Mouse (Mus musculus): ENCODE data around the gene Tecpr2. TPM values are rescaled to one million over a fixed set of nuclear protein-coding genes. Genes with fewer than 3 reads are reported as not detected.

Tecpr2 gene
- polyA plus RNA-seq, 1 experiment from 2014 or later: 1.8 TPM

DNA sequence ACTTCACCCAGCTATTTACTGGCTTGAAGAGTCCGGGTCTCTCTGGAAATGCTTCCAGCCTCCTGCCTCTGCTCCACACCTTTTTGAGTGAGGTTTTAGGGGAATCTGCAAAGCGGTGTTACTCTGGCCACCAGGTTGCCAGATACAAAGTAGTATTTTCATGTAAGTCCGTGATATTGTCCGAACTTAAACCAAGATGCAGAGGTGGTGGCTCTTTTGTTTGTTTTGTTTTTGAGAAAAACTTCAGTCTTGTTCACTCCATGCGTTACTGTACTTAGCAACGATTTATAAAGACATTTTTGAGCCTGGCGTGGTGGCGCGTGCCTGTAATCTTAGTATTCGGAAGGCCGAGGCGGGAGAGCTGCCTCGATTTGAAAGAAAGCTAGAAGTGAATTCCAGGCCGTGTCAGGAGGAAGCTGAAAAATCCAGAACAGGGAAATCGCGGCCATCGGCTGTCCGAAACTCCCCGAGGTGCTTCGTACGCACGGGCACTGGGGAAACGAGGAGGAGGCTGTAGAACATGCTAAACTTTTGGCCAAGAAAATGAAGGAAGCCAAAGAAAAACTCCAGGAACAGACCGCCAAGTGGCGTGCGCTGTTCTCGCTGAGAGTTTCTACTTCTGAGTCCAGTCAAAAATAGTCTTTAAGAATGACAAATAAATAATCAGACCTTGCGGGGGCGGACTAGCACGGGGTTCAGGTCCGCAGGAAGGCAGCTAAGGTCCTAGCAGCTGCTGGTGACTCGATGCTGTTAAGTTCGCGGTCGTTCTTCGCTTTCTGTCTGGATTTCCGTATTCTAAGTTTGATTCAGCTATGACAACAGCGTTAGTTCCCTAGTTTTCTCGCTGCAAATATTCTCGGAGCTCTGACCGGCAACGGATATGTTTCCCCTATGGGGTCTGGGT, 44.6 kb upstream of the Tecpr2 start:
- Histone ChIP-seq H3K4me2 (ENCODE audit: low read length) (peak overlapping the region; percentile 72), H3K9me3 (replicated peaks; ENCODE audit: low read length) (no peaks in the 10 kb centered on the region), H3K4me3 (replicated peaks; ENCODE audit: low read depth, low read length) (peak overlapping the region; percentile 49), H3K27ac (peak overlapping the region; percentile 84), H3K4me1 (replicated peaks; ENCODE audit: insufficient read depth, low read length) (peaks cover 8% of the 10 kb centered on the region), H3K9ac (ENCODE audit: low read depth, low read length) (peak overlapping the region; percentile 50), H3K27me3 (ENCODE audit: insufficient read depth, low read length) (no peaks in the 10 kb centered on the region), H3K36me3 (ENCODE audit: insufficient read depth, low read length) (no peaks in the 10 kb centered on the region)
- ATAC-seq (replicated peaks; ENCODE audit: low FRiP score, low read depth) (peak; percentile 17), DNase-seq (ENCODE audit: low spot score) (peak; percentile 76)
- peak; percentile 20 for TF ChIP-seq CTCF (IDR thresholded peaks at IDR 0.05; ENCODE audit: low read depth)
- WGBS: under 1% methylated on average over 42 of the region's 42 CpGs

DNA sequence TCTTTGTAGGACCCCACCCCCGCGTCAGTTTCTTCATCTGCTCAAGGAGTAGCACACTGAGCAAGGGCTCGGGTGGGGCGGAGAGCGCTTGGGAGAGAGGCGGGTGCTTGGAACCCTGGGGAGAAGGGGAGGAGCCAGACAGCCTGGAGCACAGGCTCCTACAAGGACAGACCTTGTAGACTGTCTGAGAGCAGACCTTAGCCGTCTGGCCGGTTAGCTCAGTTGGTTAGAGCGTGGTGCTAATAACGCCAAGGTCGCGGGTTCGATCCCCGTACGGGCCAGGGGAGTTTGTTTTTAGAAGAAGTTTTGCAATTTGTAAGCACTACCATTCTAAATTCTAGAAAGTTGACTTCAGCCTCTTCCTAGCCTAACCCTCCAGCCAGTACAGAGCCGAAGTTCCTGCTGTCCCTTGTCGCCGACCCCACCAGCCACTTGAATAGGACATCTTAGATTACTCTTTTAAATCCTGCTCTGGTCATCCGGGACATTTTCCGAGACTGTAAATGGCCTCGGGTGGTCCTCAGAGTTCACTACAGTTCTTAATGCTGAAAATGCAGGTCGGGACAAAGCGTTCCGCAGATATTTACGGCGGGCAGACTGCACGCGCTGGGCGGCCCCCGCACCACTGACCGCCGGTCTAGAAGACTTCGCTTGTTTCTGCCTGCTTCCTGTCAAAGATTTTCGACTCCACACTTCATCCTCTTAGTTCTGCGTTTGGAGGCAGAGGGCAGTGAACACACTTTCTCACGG, 43.8 kb upstream of the Tecpr2 start:
- ATAC-seq (replicated peaks; ENCODE audit: low FRiP score, low read depth) (peak; percentile 90), DNase-seq (ENCODE audit: low spot score) (peak; percentile 97)
- H3K4me3 ChIP-seq (replicated peaks; ENCODE audit: low read depth, low read length): peak overlapping the region; percentile 49
- under 1% methylated on average over 36 of the region's 36 CpGs for WGBS
- H3K4me1 ChIP-seq (replicated peaks; ENCODE audit: insufficient read depth, low read length): peaks cover 8% of the 10 kb centered on the region
- H3K36me3 ChIP-seq (ENCODE audit: insufficient read depth, low read length): no peaks in the 10 kb centered on the region
- peak overlapping the region; percentile 60 for H3K9ac ChIP-seq (ENCODE audit: low read depth, low read length)
- H3K27me3 ChIP-seq (ENCODE audit: insufficient read depth, low read length): no peaks in the 10 kb centered on the region
- peak overlapping the region; percentile 84 for H3K27ac ChIP-seq
- H3K4me2 ChIP-seq (ENCODE audit: low read length): peak overlapping the region; percentile 72
- no peaks in the 10 kb centered on the region for H3K9me3 ChIP-seq (replicated peaks; ENCODE audit: low read length)
- no peak for TF ChIP-seq CTCF (IDR thresholded peaks at IDR 0.05; ENCODE audit: low read depth)

DNA sequence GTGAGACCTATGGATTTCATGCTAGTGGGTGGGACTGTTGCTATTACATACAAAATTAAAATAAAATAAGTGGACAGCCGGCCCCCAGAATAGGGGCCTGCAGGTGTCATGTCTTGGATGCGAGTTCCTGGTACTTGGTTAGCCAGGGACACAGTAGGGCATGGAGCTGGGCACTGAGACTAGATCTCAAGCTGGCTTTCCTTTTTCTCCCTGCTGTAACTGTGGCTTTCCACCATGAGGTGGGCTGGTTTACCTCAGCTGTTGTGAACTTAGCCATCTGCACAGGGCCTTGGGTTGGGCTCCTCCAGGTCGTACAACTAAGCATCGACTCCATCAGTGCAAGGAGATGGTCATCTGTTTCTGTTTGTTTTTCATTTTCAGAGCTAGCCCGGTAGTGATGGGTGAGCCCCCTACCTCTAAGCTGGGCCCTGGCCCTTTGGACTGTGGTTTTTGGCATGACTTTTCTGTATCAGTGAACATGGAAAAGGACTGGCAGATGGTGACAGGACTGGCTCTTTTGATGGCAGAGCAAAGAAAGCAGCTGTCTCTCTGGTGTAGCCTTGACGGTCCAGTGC, 42.8 kb upstream of the Tecpr2 start:
- ATAC-seq (replicated peaks; ENCODE audit: low FRiP score, low read depth): no peak
- Histone ChIP-seq H3K4me2 (ENCODE audit: low read length) (peak overlapping the region; percentile 72), H3K9me3 (replicated peaks; ENCODE audit: low read length) (no peaks in the 10 kb centered on the region), H3K27ac (peak overlapping the region; percentile 84; the same call in 1 of the 2 replicates), H3K9ac (ENCODE audit: low read depth, low read length) (peak overlapping the region; percentile 60; the same call in 1 of the 2 replicates), H3K4me1 (replicated peaks; ENCODE audit: insufficient read depth, low read length) (peaks cover 16% of the 10 kb centered on the region), H3K27me3 (ENCODE audit: insufficient read depth, low read length) (no peaks in the 10 kb centered on the region), H3K36me3 (ENCODE audit: insufficient read depth, low read length) (no peaks in the 10 kb centered on the region), H3K4me3 (replicated peaks; ENCODE audit: low read depth, low read length) (peak overlapping the region; percentile 49)
- TF ChIP-seq CTCF (IDR thresholded peaks at IDR 0.05; ENCODE audit: low read depth): no peak
- no peak for DNase-seq (ENCODE audit: low spot score)
- WGBS: 65% methylated on average over 6 of the region's 6 CpGs

DNA sequence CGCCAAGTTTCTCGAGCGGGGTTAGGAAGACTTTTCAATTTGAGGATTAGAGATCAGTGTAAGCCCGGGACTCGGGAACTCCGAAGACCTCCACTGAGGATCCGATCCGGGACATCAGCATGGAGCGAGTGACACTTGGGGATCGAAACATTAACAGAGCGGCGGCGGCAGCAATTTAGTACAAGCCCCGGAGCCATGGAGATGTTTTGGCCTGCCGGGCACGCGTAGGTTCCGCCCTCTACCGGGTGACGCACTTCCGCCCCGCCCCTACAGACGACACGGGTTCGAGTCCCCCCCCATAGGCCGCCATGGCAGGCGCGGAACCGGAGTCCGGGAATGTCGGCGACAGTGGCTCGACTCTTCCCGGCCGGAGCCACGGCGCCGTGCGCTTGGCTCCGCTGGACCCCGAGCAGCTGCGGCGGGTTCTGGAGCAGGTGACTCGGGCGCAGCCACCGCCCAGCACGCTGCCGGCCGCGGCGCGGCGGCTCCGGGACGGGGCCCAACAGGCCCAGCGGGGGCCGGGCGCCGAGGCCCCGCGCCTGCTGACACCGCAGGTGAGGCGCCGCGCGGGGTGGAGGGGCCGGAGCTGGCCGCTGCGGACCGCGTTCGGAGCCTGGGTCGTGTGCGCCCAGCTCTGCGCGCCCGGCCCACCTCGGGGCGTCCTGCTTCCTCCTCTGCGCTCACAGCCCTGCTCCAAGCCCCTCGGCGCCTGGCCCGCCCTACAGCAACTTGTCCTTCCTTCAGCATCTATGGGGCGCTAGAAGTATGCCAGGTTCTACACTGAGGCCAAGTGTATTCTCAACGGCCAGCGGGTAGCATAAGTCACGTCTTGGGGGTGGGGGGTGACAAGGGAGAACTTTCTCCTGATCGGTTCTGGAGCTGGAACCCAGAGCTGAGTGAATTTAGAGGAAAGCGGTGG, 38.8 kb upstream of the Tecpr2 start, which contains the start of gene Zfp839:
TSS of gene Zfp839 (plus strand) at position 244 of the 919 bp plus-strand sequence.
- Histone ChIP-seq H3K9me3 (replicated peaks; ENCODE audit: low read length) (no peaks in the 10 kb centered on the region), H3K4me3 (replicated peaks; ENCODE audit: low read depth, low read length) (peak within 1 kb of the TSS; percentile 89), H3K36me3 (ENCODE audit: insufficient read depth, low read length) (peaks cover 2% of the 10 kb centered on the region; the same call in 1 of the 2 replicates), H3K27me3 (ENCODE audit: insufficient read depth, low read length) (no peaks in the 10 kb centered on the region), H3K9ac (ENCODE audit: low read depth, low read length) (peak within 1 kb of the TSS; percentile 93), H3K4me1 (replicated peaks; ENCODE audit: insufficient read depth, low read length) (peaks cover 13% of the 10 kb centered on the region; the same call in 1 of the 2 replicates), H3K27ac (peak within 1 kb of the TSS; percentile 89), H3K4me2 (ENCODE audit: low read length) (peak within 1 kb of the TSS; percentile 76)
- peak; percentile 86 for DNase-seq (ENCODE audit: low spot score)
- TF ChIP-seq CTCF (IDR thresholded peaks at IDR 0.05; ENCODE audit: low read depth): no peak; the same call in 1 of the 2 replicates
- under 1% methylated on average over 78 of the region's 89 CpGs for WGBS
- ATAC-seq (replicated peaks; ENCODE audit: low FRiP score, low read depth): peak; percentile 76

DNA sequence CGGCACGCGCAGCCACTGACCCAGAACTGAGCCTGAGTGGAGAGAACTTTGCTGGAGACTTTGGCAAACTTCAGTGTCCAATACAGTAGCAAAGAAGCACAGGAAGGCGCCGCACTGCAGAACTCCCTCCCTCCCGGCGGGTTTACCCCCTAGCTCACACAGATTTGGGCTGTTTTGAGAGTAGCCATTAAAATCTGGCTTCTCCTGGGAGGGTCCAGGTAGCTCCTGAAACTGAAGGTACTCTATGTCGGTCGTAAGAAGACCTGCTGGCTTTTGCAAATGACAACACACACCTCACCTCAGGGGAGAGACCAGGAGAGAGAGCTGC, 38.2 kb upstream of the Tecpr2 start:
- Histone ChIP-seq H3K4me3 (replicated peaks; ENCODE audit: low read depth, low read length) (peak overlapping the region; percentile 89), H3K4me2 (ENCODE audit: low read length) (peak overlapping the region; percentile 76), H3K9ac (ENCODE audit: low read depth, low read length) (peak overlapping the region; percentile 93), H3K36me3 (ENCODE audit: insufficient read depth, low read length) (peaks cover 7% of the 10 kb centered on the region), H3K4me1 (replicated peaks; ENCODE audit: insufficient read depth, low read length) (peaks cover 12% of the 10 kb centered on the region; the same call in 1 of the 2 replicates), H3K27ac (peak overlapping the region; percentile 89), H3K9me3 (replicated peaks; ENCODE audit: low read length) (no peaks in the 10 kb centered on the region), H3K27me3 (ENCODE audit: insufficient read depth, low read length) (no peaks in the 10 kb centered on the region)
- no peak for ATAC-seq (replicated peaks; ENCODE audit: low FRiP score, low read depth)
- DNase-seq (ENCODE audit: low spot score): no peak
- 11% methylated on average over 9 of the region's 9 CpGs for WGBS
- no peak for TF ChIP-seq CTCF (IDR thresholded peaks at IDR 0.05; ENCODE audit: low read depth)
